Mouse (Mus musculus) cerebellum, adult 2 months (tissue): ENCODE measurements around the gene Samsn1.

Experiments
- CTCF ChIP-seq: fragments of 200-500 bp; IDR thresholded peaks from 2 replicates; pipeline ENCODE4 v1.5.1; 2011; ENCODE audit warnings: low read depth, mild to moderate bottlenecking, control low read depth, low read length, moderate library complexity, borderline replicate concordance; ENCODE audit not compliant: insufficient read depth
- POLR2A ChIP-seq: fragments of 200-500 bp; IDR thresholded peaks from 2 replicates; pipeline ENCODE4 v1.6.1; 2011; ENCODE audit warnings: low read length, control low read depth, borderline replicate concordance; ENCODE audit not compliant: insufficient read depth

DNA sequence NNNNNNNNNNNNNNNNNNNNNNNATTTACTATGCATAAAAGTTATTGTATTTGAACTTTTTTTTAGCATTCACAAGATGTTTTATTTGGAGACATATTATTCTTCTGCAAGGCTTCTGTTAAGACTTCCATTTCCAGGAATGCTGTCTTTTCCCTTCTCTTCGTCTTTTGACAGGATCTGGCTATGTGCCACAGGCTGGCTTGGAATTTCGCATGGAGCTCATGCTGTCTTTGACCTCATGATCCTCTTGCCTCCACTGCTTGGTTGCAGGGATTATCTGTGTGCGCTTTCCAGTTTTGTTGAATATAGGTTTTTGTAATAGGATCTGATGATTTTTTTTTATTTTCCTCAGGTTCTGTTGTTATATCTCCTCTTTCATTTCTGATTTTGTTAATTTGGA, 25.0 kb upstream of the Samsn1 start:
- TF ChIP-seq CTCF (no peak), POLR2A (no peak)
